Mouse (Mus musculus) heart, embryonic 11.5 days (tissue): ENCODE measurements at regions not wholly inside any gene's neighbourhood (a gene's known extent, or its start where the extent isn't known, plus 50 kb on each side); places are given as distances from the start of the nearest gene placed in this dataset.

Source experiments
- ATAC-seq: fragments of 200-750 bp; cut with Nextera tagmentation; replicated peaks from 2 replicates; pipeline ENCODE4 v1.8.0; 2017; ENCODE audit warnings: moderate library complexity; ENCODE audit not compliant: insufficient number of reproducible peaks, low FRiP score, low TSS enrichment
- H3K27ac ChIP-seq: fragments of 300-500 bp; sonication (generic); 2 replicates; pipeline ENCODE4 v1.5.1; 2014; ENCODE audit warnings: mild to moderate bottlenecking, low read depth, low read length
- H3K27me3 ChIP-seq: fragments of 300-500 bp; sonication (generic); 2 replicates; pipeline ENCODE4 v1.6.1; 2014; ENCODE audit warnings: mild to moderate bottlenecking, low read length, mixed read lengths; ENCODE audit not compliant: control insufficient read depth, insufficient read depth
- H3K36me3 ChIP-seq: fragments of 300-500 bp; sonication (generic); 2 replicates; pipeline ENCODE4 v1.6.1; 2014; ENCODE audit warnings: mild to moderate bottlenecking, low read length, moderate library complexity, mixed read lengths; ENCODE audit not compliant: control insufficient read depth, insufficient read depth
- H3K4me1 ChIP-seq: fragments of 300-500 bp; sonication (generic); 2 replicates; pipeline ENCODE4 v1.6.1; 2014; ENCODE audit warnings: low read length; ENCODE audit not compliant: control insufficient read depth, insufficient read depth
- H3K4me2 ChIP-seq: fragments of 300-500 bp; sonication (generic); 2 replicates; pipeline ENCODE4 v1.6.1; 2014; ENCODE audit warnings: mild to moderate bottlenecking, moderate library complexity
- H3K4me3 ChIP-seq: fragments of 300-500 bp; sonication (generic); 2 replicates; pipeline ENCODE4 v1.5.1; 2014; ENCODE audit warnings: low read depth, low read length
- H3K9ac ChIP-seq: fragments of 300-500 bp; sonication (generic); 2 replicates; pipeline ENCODE4 v1.6.1; 2014; ENCODE audit warnings: mild to moderate bottlenecking, low read depth, low read length, moderate library complexity
- H3K9me3 ChIP-seq: fragments of 300-500 bp; sonication (generic); replicated peaks from 2 replicates; pipeline ENCODE4 v1.6.1; 2016; ENCODE audit warnings: low read length; ENCODE audit not compliant: control insufficient read depth
- WGBS: fragments of 180-500 bp; shearing (Covaris S2); extraction: QIAGEN DNeasy Blood & Tissue Kit; methylation state at CpG from one replicate; pipeline ENCODE4 v1.1.7; 2014; ENCODE audit not compliant: insufficient replicate concordance; 5-methylcytosine and 5-hydroxymethylcytosine counted together

- Histone ChIP-seq H3K4me2 (no peak overlapping the region), H3K27ac (no peak overlapping the region), H3K36me3 (no peaks in the 10 kb centered on the region), H3K4me1 (no peaks in the 10 kb centered on the region), H3K4me3 (no peak overlapping the region), H3K27me3 (no peaks in the 10 kb centered on the region), H3K9ac (no peak overlapping the region), H3K9me3 (no peaks in the 10 kb centered on the region)
- ATAC-seq: no peak
- WGBS: 34% methylated on average over 1 of the region's 1 CpGs
Measured at GRCm38 (mm10) chr12:39695322-39695721, 342.5 kb downstream of the Arl4a start.

GRCm38 (mm10) chr12:39692043-39692442 is 345.8 kb downstream of the Arl4a start:
- no peaks in the 10 kb centered on the region for H3K4me1 ChIP-seq
- H3K9ac ChIP-seq: no peak overlapping the region
- H3K36me3 ChIP-seq: no peaks in the 10 kb centered on the region
- 81% methylated on average over 2 of the region's 2 CpGs for WGBS
- no peaks in the 10 kb centered on the region for H3K9me3 ChIP-seq
- H3K27me3 ChIP-seq: no peaks in the 10 kb centered on the region
- H3K27ac ChIP-seq: no peak overlapping the region
- H3K4me3 ChIP-seq: no peak overlapping the region
- ATAC-seq: no peak
- H3K4me2 ChIP-seq: no peak overlapping the region

DNA sequence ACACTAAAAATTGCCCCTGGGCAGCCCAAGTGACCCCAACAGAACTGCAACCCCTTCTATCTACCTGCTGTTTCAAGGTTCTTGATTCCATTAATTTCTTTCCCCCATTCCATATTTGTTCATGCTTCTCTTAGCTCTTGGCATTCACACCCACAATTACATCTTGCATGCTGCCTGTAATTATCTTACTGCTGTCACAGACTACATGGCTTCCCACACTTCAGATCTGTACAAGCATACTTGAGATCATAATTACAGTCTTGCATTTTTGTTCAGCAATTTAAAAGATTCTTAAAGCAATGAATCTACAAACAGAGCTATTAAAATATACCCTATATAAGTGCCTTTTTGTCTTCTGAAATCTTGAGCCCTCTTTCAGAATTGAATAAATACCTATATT is 352.4 kb downstream of the Arl4a start:
- Histone ChIP-seq H3K9me3 (no peaks in the 10 kb centered on the region), H3K4me2 (no peak overlapping the region), H3K27me3 (no peaks in the 10 kb centered on the region), H3K4me1 (no peaks in the 10 kb centered on the region), H3K27ac (no peak overlapping the region), H3K36me3 (no peaks in the 10 kb centered on the region), H3K9ac (no peak overlapping the region), H3K4me3 (no peak overlapping the region)
- ATAC-seq: no peak

GRCm38 (mm10) chr12:39682121-39682520 is 355.7 kb downstream of the Arl4a start:
- Histone ChIP-seq H3K9me3 (no peaks in the 10 kb centered on the region), H3K4me1 (no peaks in the 10 kb centered on the region), H3K27ac (no peak overlapping the region), H3K4me3 (no peak overlapping the region), H3K27me3 (no peaks in the 10 kb centered on the region), H3K4me2 (no peak overlapping the region), H3K36me3 (no peaks in the 10 kb centered on the region), H3K9ac (no peak overlapping the region)
- no peak for ATAC-seq
- 80% methylated on average over 1 of the region's 1 CpGs for WGBS

- no peak overlapping the region for H3K27ac ChIP-seq
- H3K4me1 ChIP-seq: no peaks in the 10 kb centered on the region
- H3K9me3 ChIP-seq: no peaks in the 10 kb centered on the region
- no peaks in the 10 kb centered on the region for H3K36me3 ChIP-seq
- 68% methylated on average over 2 of the region's 2 CpGs for WGBS
- H3K9ac ChIP-seq: no peak overlapping the region
- no peaks in the 10 kb centered on the region for H3K27me3 ChIP-seq
- no peak overlapping the region for H3K4me2 ChIP-seq
- H3K4me3 ChIP-seq: no peak overlapping the region
- no peak for ATAC-seq
Measured at GRCm38 (mm10) chr12:39675608-39676007, 362.2 kb downstream of the Arl4a start.

DNA sequence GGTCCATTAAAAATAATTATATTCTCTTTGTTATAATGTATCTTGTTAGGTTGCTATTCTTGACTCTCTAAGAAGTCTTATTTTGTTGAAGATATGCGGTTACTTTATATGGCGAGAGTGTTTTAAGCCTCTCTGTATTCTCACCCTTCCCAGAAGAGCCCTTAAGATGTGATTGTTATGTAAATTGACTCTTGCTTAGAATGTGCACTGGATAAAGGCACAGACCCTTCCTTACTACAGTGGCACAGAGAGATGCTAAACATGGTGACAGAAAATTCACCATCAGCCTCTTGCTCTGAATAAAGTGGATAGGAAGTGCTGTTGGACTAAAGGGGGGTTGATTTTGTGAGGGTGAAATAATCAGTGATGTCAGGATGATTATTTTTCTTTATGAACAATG is 370.1 kb downstream of the Arl4a start:
- H3K36me3 ChIP-seq: no peaks in the 10 kb centered on the region
- H3K4me1 ChIP-seq: no peaks in the 10 kb centered on the region
- no peak overlapping the region for H3K4me2 ChIP-seq
- ATAC-seq: no peak
- H3K27me3 ChIP-seq: no peaks in the 10 kb centered on the region
- no peak overlapping the region for H3K27ac ChIP-seq
- 73% methylated on average over 2 of the region's 2 CpGs for WGBS
- H3K9me3 ChIP-seq: no peaks in the 10 kb centered on the region
- H3K9ac ChIP-seq: no peak overlapping the region
- no peak overlapping the region for H3K4me3 ChIP-seq

DNA sequence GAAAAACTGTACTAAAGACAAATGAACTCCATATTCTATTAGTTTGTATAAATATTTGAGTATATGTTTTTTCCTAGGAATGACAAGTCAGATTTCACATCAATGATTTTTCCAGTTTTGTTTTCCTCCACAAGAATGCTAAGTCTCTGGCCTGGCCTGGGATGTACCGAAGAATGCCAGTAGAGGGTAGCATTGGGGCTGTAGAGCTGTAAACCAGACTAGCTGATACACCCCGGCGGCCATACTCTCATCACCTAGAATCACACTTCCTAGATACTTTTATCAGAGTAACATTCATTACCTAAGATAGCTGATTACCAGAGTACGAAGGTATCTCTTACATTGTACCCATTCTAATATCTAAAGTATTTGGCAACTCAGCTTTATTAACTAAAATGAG is 372.4 kb downstream of the Arl4a start:
- Histone ChIP-seq H3K4me3 (no peak overlapping the region), H3K4me1 (no peaks in the 10 kb centered on the region), H3K27me3 (no peaks in the 10 kb centered on the region), H3K36me3 (no peaks in the 10 kb centered on the region), H3K9ac (no peak overlapping the region), H3K9me3 (no peaks in the 10 kb centered on the region), H3K27ac (no peak overlapping the region), H3K4me2 (no peak overlapping the region)
- ATAC-seq: no peak
- 7% methylated on average over 4 of the region's 4 CpGs for WGBS

- no peak overlapping the region for H3K4me2 ChIP-seq
- H3K9me3 ChIP-seq: no peaks in the 10 kb centered on the region
- H3K36me3 ChIP-seq: no peaks in the 10 kb centered on the region
- no peak overlapping the region for H3K4me3 ChIP-seq
- no peaks in the 10 kb centered on the region for H3K27me3 ChIP-seq
- no peak overlapping the region for H3K9ac ChIP-seq
- H3K4me1 ChIP-seq: no peaks in the 10 kb centered on the region
- WGBS: 37% methylated on average over 4 of the region's 4 CpGs
- H3K27ac ChIP-seq: no peak overlapping the region
- ATAC-seq: no peak
Measured at GRCm38 (mm10) chr12:39660420-39660819, 377.4 kb downstream of the Arl4a start.

GRCm38 (mm10) chr12:39656606-39657005 is 381.2 kb downstream of the Arl4a start:
- no peaks in the 10 kb centered on the region for H3K4me1 ChIP-seq
- no peak overlapping the region for H3K4me3 ChIP-seq
- no peak overlapping the region for H3K4me2 ChIP-seq
- no peak overlapping the region for H3K27ac ChIP-seq
- ATAC-seq: no peak
- H3K27me3 ChIP-seq: no peaks in the 10 kb centered on the region
- no peaks in the 10 kb centered on the region for H3K9me3 ChIP-seq
- no peaks in the 10 kb centered on the region for H3K36me3 ChIP-seq
- H3K9ac ChIP-seq: no peak overlapping the region
